In the genomic region with DNA sequence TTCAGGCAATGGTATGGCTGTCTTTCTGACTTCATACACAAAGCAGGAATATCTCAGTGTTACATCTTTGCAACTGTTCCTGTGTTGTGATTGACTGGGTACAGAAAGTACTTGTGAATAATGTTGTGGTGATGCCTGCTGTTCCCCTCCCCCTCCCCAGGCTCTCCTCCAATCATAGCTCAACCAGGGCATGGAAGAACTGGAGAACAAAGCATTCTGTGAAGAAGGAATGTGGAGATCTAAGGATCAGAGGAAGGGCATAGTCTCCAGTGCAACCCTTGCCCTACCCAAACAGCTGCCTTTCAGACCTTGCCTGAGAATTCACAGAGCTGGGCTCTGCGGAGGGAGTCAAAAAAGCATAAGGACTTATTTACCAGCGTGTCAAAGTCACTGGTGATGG, we compare ENCODE assay signal across 15 mouse cellular contexts.
A peak's percentile ranks its signal among the peaks of the same experiment; 100 is the strongest.
DNase-seq lines count a peak whose midpoint lies in the region; ATAC-seq and TF ChIP-seq lines count a peak whose summit lies in the region.
"Had no signal": no experiment of that assay in that cellular context is flagged by ENCODE, and none has a peak within 500 bp of the region (broad histone marks: within the 10 kb centered on the region; RNA-seq: fewer than 3 reads in every experiment).

No protein-coding gene starts in this region.

- no peak overlapping the region for H3K4me3 ChIP-seq in hindbrain, embryonic 11.5 days (ENCODE audit: low read depth, low read length)
- no peak overlapping the region for H3K4me3 ChIP-seq in hindbrain, postnatal 0 days (ENCODE audit: low read length)
- H3K4me3 ChIP-seq in embryonic facial prominence, embryonic 11.5 days (ENCODE audit: low read depth, low read length), result no peak overlapping the region
- no peak overlapping the region for H3K4me3 ChIP-seq in liver, embryonic 12.5 days
- H3K4me3 ChIP-seq: gastrocnemius, adult 2 months; liver, embryonic 13.5 days; megakaryocyte, embryonic 14.5 days had no signal

- H3K4me1 ChIP-seq in hindbrain, embryonic 11.5 days (replicated peaks; ENCODE audit: control insufficient read depth, insufficient read depth, low read length), result no peaks in the 10 kb centered on the region
- peaks cover 5% of the 10 kb centered on the region; the same call in 1 of the 2 replicates for H3K4me1 ChIP-seq in hindbrain, postnatal 0 days (ENCODE audit: insufficient read depth, low read length)
- no peaks in the 10 kb centered on the region for H3K4me1 ChIP-seq in embryonic facial prominence, embryonic 11.5 days (ENCODE audit: control insufficient read depth, insufficient read depth, low read length)
- H3K4me1 ChIP-seq in liver, embryonic 12.5 days, result no peaks in the 10 kb centered on the region
- H3K4me1 ChIP-seq: liver, embryonic 13.5 days; megakaryocyte, embryonic 14.5 days had no signal

- peak; percentile 83 for ATAC-seq in hindbrain, embryonic 11.5 days (ENCODE audit: low FRiP score)
- ATAC-seq in hindbrain, postnatal 0 days, result no peak; the same call in 1 of the 2 replicates
- no peak for ATAC-seq in embryonic facial prominence, embryonic 11.5 days (replicated peaks; ENCODE audit: insufficient number of reproducible peaks, low FRiP score, low TSS enrichment, low read depth)
- no peak for ATAC-seq in liver, embryonic 12.5 days
- ATAC-seq: intestine, embryonic 16.5 days; lung, postnatal 0 days had no signal

- WGBS in hindbrain, embryonic 11.5 days, result 20% methylated on average over 2 of the region's 2 CpGs
- WGBS in hindbrain, postnatal 0 days, result 18% methylated on average over 2 of the region's 2 CpGs
- WGBS in embryonic facial prominence, embryonic 11.5 days, result 39% methylated on average over 2 of the region's 2 CpGs
- 38% methylated on average over 2 of the region's 2 CpGs for WGBS in liver, embryonic 12.5 days (ENCODE audit: insufficient replicate concordance)

- no peaks in the 10 kb centered on the region for H3K9me3 ChIP-seq in hindbrain, embryonic 11.5 days (ENCODE audit: control insufficient read depth, low read length)
- no peaks in the 10 kb centered on the region for H3K9me3 ChIP-seq in hindbrain, postnatal 0 days (ENCODE audit: low read length)
- H3K9me3 ChIP-seq in embryonic facial prominence, embryonic 11.5 days (replicated peaks; ENCODE audit: control insufficient read depth, low read length), result no peaks in the 10 kb centered on the region
- no peaks in the 10 kb centered on the region for H3K9me3 ChIP-seq in liver, embryonic 12.5 days (replicated peaks)
- H3K9me3 ChIP-seq: liver, embryonic 13.5 days had no signal

- peak; percentile 60 for DNase-seq in hindbrain, embryonic 11.5 days (ENCODE audit: low spot score)
- no peak for DNase-seq in hindbrain, postnatal 0 days (ENCODE audit: low spot score)
- peak; percentile 16 for DNase-seq in ZHBTc4 (ENCODE audit: low read depth, low spot score)
- DNase-seq in embryonic facial prominence, embryonic 11.5 days (ENCODE audit: low spot score), result peak; percentile 3
- peak; percentile 23 for DNase-seq in neural tube, embryonic 10.5 days (ENCODE audit: extremely low spot score, low spot score)
- no peak for DNase-seq in right cerebral cortex, postnatal 25 days
- DNase-seq in cerebellum, postnatal 25 days, result no peak
- DNase-seq: cerebellum, adult 11-12 months; gastrocnemius, adult 2 months; kidney, postnatal 36 days; liver, embryonic 13.5 days had no signal

- TF ChIP-seq CTCF in hindbrain, postnatal 0 days (IDR thresholded peaks at IDR 0.05; ENCODE audit: low read depth), result no peak

- no peak overlapping the region for H3K9ac ChIP-seq in hindbrain, embryonic 11.5 days (ENCODE audit: low read depth, low read length)
- H3K9ac ChIP-seq in hindbrain, postnatal 0 days (replicated peaks; ENCODE audit: low read length), result no peak overlapping the region
- no peak overlapping the region for H3K9ac ChIP-seq in embryonic facial prominence, embryonic 11.5 days (replicated peaks; ENCODE audit: low read length)
- H3K9ac ChIP-seq in liver, embryonic 12.5 days, result no peak overlapping the region
- H3K9ac ChIP-seq: liver, embryonic 13.5 days had no signal

- H3K36me3 ChIP-seq in hindbrain, embryonic 11.5 days (ENCODE audit: control insufficient read depth, insufficient read depth, low read length), result no peaks in the 10 kb centered on the region
- H3K36me3 ChIP-seq in hindbrain, postnatal 0 days (ENCODE audit: insufficient read depth, low read length), result no peaks in the 10 kb centered on the region
- no peaks in the 10 kb centered on the region for H3K36me3 ChIP-seq in embryonic facial prominence, embryonic 11.5 days (replicated peaks; ENCODE audit: control insufficient read depth, insufficient read depth, low read depth, low read length)
- H3K36me3 ChIP-seq in liver, embryonic 12.5 days, result no peaks in the 10 kb centered on the region
- H3K36me3 ChIP-seq: liver, embryonic 13.5 days had no signal

- H3K27me3 ChIP-seq in hindbrain, embryonic 11.5 days (ENCODE audit: control insufficient read depth, insufficient read depth, low read length), result no peaks in the 10 kb centered on the region
- no peaks in the 10 kb centered on the region for H3K27me3 ChIP-seq in hindbrain, postnatal 0 days (ENCODE audit: insufficient read depth, low read length)
- H3K27me3 ChIP-seq in embryonic facial prominence, embryonic 11.5 days (ENCODE audit: control insufficient read depth, insufficient read depth, low read length), result no peaks in the 10 kb centered on the region
- no peaks in the 10 kb centered on the region for H3K27me3 ChIP-seq in liver, embryonic 12.5 days (replicated peaks)
- H3K27me3 ChIP-seq: liver, embryonic 13.5 days; megakaryocyte, embryonic 14.5 days had no signal

- H3K4me2 ChIP-seq in hindbrain, embryonic 11.5 days (replicated peaks; ENCODE audit: low read depth, low read length), result no peak overlapping the region
- no peak overlapping the region for H3K4me2 ChIP-seq in hindbrain, postnatal 0 days (ENCODE audit: low read depth, low read length)
- no peak overlapping the region for H3K4me2 ChIP-seq in embryonic facial prominence, embryonic 11.5 days (ENCODE audit: low read depth, low read length)
- H3K4me2 ChIP-seq in liver, embryonic 12.5 days, result no peak overlapping the region
- H3K4me2 ChIP-seq: liver, embryonic 13.5 days had no signal

- H3K27ac ChIP-seq in hindbrain, embryonic 11.5 days (ENCODE audit: low read depth, low read length), result peak overlapping the region; percentile 63
- no peak overlapping the region for H3K27ac ChIP-seq in hindbrain, postnatal 0 days
- H3K27ac ChIP-seq in embryonic facial prominence, embryonic 11.5 days (replicated peaks; ENCODE audit: low read depth, low read length), result no peak overlapping the region
- H3K27ac ChIP-seq in liver, embryonic 12.5 days, result no peak overlapping the region
- H3K27ac ChIP-seq: gastrocnemius, adult 2 months; liver, embryonic 13.5 days had no signal

Comparison
In these comparisons a context has a peak if more than half of its experiments do, and no peak if none do; other contexts are left out.
1. DNase-seq: peak in hindbrain, embryonic 11.5 days (single experiment), ZHBTc4 (single experiment), embryonic facial prominence, embryonic 11.5 days (single experiment) and neural tube, embryonic 10.5 days (single experiment); none in hindbrain, postnatal 0 days (single experiment), right cerebral cortex, postnatal 25 days (single experiment) and cerebellum, postnatal 25 days (0 of 2).